Mouse (Mus musculus) left cerebral cortex, postnatal 14 days (tissue): Measurements from ENCODE around the gene 1700001O22Rik. TPM values are rescaled to one million over a fixed set of nuclear protein-coding genes. Genes with fewer than 3 reads are reported as not detected.

Source experiments
- DNase-seq, 2 experiments: peaks; one replicate each; pipeline ENCODE4 v3.0.0; 2021 to 2022; ENCODE audit warnings: low spot score in 2 of 2, mixed read lengths in 1 of 2
- intact Hi-C: fragments of 180-260 bp; cut with DNase I; formaldehyde crosslinking; loops from one replicate; pipeline ENCODE4 v1.15.1; 2025
- total RNA-seq, 2 experiments: library from RNA; stranded (reverse); gene quantifications; 2 replicates each; pipeline ENCODE4 v1.2.3; 2021

The 1700001O22Rik gene
- total RNA-seq, 2 experiments from 2014 or later: 2.4 to 3.6 TPM

GRCm38 (mm10) chr2:30759442-30759841, 44.0 kb downstream of the 1700001O22Rik start:
- intact Hi-C loops: no loop called here
- no peak for DNase-seq

GRCm38 (mm10) chr2:30759088-30759374, 44.4 kb downstream of the 1700001O22Rik start:
- intact Hi-C loops: no loop called here
- DNase-seq: no peak

GRCm38 (mm10) chr2:30758341-30759087, 44.9 kb downstream of the 1700001O22Rik start:
- intact Hi-C loops: no loop called here
- DNase-seq: peak; percentile 52 to 70

GRCm38 (mm10) chr2:30756962-30757715, 46.3 kb downstream of the 1700001O22Rik start:
- intact Hi-C loops: no loop called here
- DNase-seq: no peak

- intact Hi-C loops: no loop called here
- DNase-seq: no peak
These were observed 47.3 kb downstream of the 1700001O22Rik start for GRCm38 (mm10) chr2:30755985-30756765.

- DNase-seq: no peak
- intact Hi-C loops: no loop called here
These were observed 48.6 kb downstream of the 1700001O22Rik start for GRCm38 (mm10) chr2:30754831-30755230.

GRCm38 (mm10) chr2:30753219-30753618, 50.2 kb downstream of the 1700001O22Rik start:
- DNase-seq: peak in 1 of 2 experiments; percentile 37
- intact Hi-C loops: no loop called here

- intact Hi-C loops: no loop called here
- DNase-seq: no peak
These were observed 51.0 kb downstream of the 1700001O22Rik start for GRCm38 (mm10) chr2:30752471-30752870.

GRCm38 (mm10) chr2:30750025-30750424, 53.4 kb downstream of the 1700001O22Rik start:
- DNase-seq: peak in 1 of 2 experiments; percentile 59
- intact Hi-C loops: no loop called here

GRCm38 (mm10) chr2:30747602-30748162, 55.8 kb downstream of the 1700001O22Rik start:
- intact Hi-C loops: no loop called here
- DNase-seq: no peak

Other genes starting within 250 kb of the 1700001O22Rik start
- 1 to 10 TPM; 3.4 to 4.5 TPM for gene Cstad, start 208.6 kb downstream of the 1700001O22Rik start, total RNA-seq
- gene Ntmt1, start 4.2 kb upstream of the 1700001O22Rik start, total RNA-seq: 10 to 100 TPM; 39.6 to 40.7 TPM
- 10 to 100 TPM; 30.7 to 35.9 TPM for gene Asb6, start 26.7 kb upstream of the 1700001O22Rik start, total RNA-seq
- gene Prrx2, start 31.3 kb upstream of the 1700001O22Rik start, total RNA-seq: 1 to 10 TPM; 2.3 to 3.3 TPM
- 1 to 10 TPM; 3.8 to 4.9 TPM for gene Ptges, start 126.2 kb upstream of the 1700001O22Rik start, total RNA-seq
- 10 to 100 TPM; 31.6 to 34.6 TPM for gene Tor1b, start 149.3 kb upstream of the 1700001O22Rik start, total RNA-seq
- 10 to 100 TPM; 42.6 to 45.7 TPM for gene Tor1a, start 164.3 kb upstream of the 1700001O22Rik start, total RNA-seq
- 10 to 100 TPM; 56.9 TPM for gene BC005624, start 178.5 kb upstream of the 1700001O22Rik start, total RNA-seq
- gene Usp20, start 178.6 kb upstream of the 1700001O22Rik start, total RNA-seq: 10 to 100 TPM; 60.5 to 66.1 TPM